Mouse (Mus musculus) G1E (cell line): ENCODE results near the gene Olfr641. TPM values are rescaled to one million over a fixed set of nuclear protein-coding genes. Genes with fewer than 3 reads are reported as not detected.

Source experiments
- ATAC-seq: 2 replicates; pipeline ENCODE4 v1.8.0; 2016; ENCODE audit warnings: mild to moderate bottlenecking; ENCODE audit not compliant: insufficient number of reproducible peaks, poor library complexity, low FRiP score, severe bottlenecking; ENCODE audit errors: extremely low read depth
- DNase-seq: peaks from one replicate; pipeline ENCODE4 v3.0.0; 2012; ENCODE audit warnings: low spot score
- H3K27me3 ChIP-seq: 2 replicates; pipeline ENCODE4 v1.6.1; 2012; ENCODE audit warnings: mild to moderate bottlenecking, low read length, inconsistent platforms; ENCODE audit not compliant: insufficient read depth
- H3K36me3 ChIP-seq: replicated peaks from 2 replicates; pipeline ENCODE3; 2012; ENCODE audit warnings: mild to moderate bottlenecking, inconsistent platforms
- H3K4me1 ChIP-seq: 2 replicates; pipeline ENCODE4 v1.6.1; 2012; ENCODE audit warnings: low read depth, low read length, inconsistent platforms, mixed read lengths; ENCODE audit not compliant: insufficient read depth
- H3K4me3 ChIP-seq: 2 replicates; pipeline ENCODE4 v1.5.1; 2012; ENCODE audit warnings: low read depth, mild to moderate bottlenecking, inconsistent platforms, low read length, moderate library complexity, mixed read lengths
- H3K9me3 ChIP-seq: replicated peaks from 2 replicates; pipeline ENCODE4 v1.6.1; 2012; ENCODE audit warnings: inconsistent platforms
- CTCF ChIP-seq: IDR thresholded peaks from 2 replicates; pipeline ENCODE4 v1.5.1; 2012; ENCODE audit warnings: low read depth, low read length, inconsistent platforms, mixed read lengths
- GATA1 ChIP-seq: IDR thresholded peaks from 2 replicates; pipeline ENCODE4 v1.6.1; 2012; ENCODE audit warnings: borderline replicate concordance, low read length, inconsistent platforms, mixed read lengths
- GATA2 ChIP-seq: IDR thresholded peaks from 2 replicates; pipeline ENCODE4 v1.6.1; 2012; ENCODE audit warnings: low read depth, low read length, inconsistent platforms, borderline replicate concordance
- POLR2AphosphoS5 ChIP-seq: IDR thresholded peaks from 2 replicates; pipeline ENCODE4 v1.6.1; 2012; ENCODE audit warnings: low read depth, low read length, inconsistent platforms; ENCODE audit not compliant: insufficient replicate concordance
- TAL1 ChIP-seq: conservative IDR thresholded peaks from 2 replicates; pipeline ENCODE4 v1.6.1; 2012; ENCODE audit warnings: low read depth, low read length, inconsistent platforms, mixed read lengths
- polyA plus RNA-seq: library from polyadenylated mRNA; stranded (reverse); fragments of >175 nt; gene quantifications from 2 replicates; pipeline ENCODE4 v1.2.3, GENCODE M21; 2012
- total RNA-seq, 2 experiments: library from RNA; stranded (forward) in 1 of 2; stranded (reverse) in 1 of 2; fragments of 200-1000 nt in 1 of 2; fragments of >200 nt in 1 of 2; fragmentation: Nextera tagmentation in 1 of 2; gene quantifications; 2 replicates each; pipeline ENCODE4 v1.2.3; 2014 to 2017

Gene Olfr641
- total and polyA plus RNA-seq, 3 experiments = not detected

- Histone ChIP-seq H3K27me3 (peaks cover 2% of the 10 kb centered on the region; the same call in 1 of the 2 replicates), H3K9me3 (no peaks in the 10 kb centered on the region), H3K36me3 (no peaks in the 10 kb centered on the region), H3K4me1 (no peaks in the 10 kb centered on the region), H3K4me3 (no peak overlapping the region)
- ATAC-seq (no peak), DNase-seq (no peak)
- TF ChIP-seq GATA2 = no peak
- TF ChIP-seq CTCF = no peak
- no peak for TF ChIP-seq POLR2AphosphoS5
- TF ChIP-seq GATA1 = no peak
- TF ChIP-seq TAL1 = no peak
These were observed 8.3 kb upstream of the Olfr641 start for GRCm38 (mm10) chr7:104026978-104027377.

- H3K4me1 ChIP-seq = no peaks in the 10 kb centered on the region
- no peak overlapping the region for H3K4me3 ChIP-seq
- no peaks in the 10 kb centered on the region for H3K36me3 ChIP-seq
- no peak for ATAC-seq
- DNase-seq = no peak
- TF ChIP-seq GATA2 (no peak), CTCF (no peak), GATA1 (no peak)
- 0 out of 2 replicates have a peak, but pooled peaks cover 4% of the 10 kb centered on the region for H3K27me3 ChIP-seq
- H3K9me3 ChIP-seq = no peaks in the 10 kb centered on the region
These were observed 15.5 kb downstream of the Olfr641 start for GRCm38 (mm10) chr7:104050745-104051144.

GRCm38 (mm10) chr7:104052566-104052965, 17.3 kb downstream of the Olfr641 start, which contains the start of gene Olfr642:
Gene Olfr642 (minus strand): TSS chr7:104052666.
- no peak within 1 kb of the TSS for H3K4me3 ChIP-seq
- no peaks in the 10 kb centered on the region for H3K36me3 ChIP-seq
- no peaks in the 10 kb centered on the region for H3K4me1 ChIP-seq
- H3K9me3 ChIP-seq = no peaks in the 10 kb centered on the region
- H3K27me3 ChIP-seq = 0 out of 2 replicates have a peak, but pooled peaks cover 4% of the 10 kb centered on the region
- TF ChIP-seq GATA1 (no peak), TAL1 (no peak), GATA2 (no peak), CTCF (no peak), POLR2AphosphoS5 (no peak)
- DNase-seq (no peak), ATAC-seq (no peak)

DNA sequence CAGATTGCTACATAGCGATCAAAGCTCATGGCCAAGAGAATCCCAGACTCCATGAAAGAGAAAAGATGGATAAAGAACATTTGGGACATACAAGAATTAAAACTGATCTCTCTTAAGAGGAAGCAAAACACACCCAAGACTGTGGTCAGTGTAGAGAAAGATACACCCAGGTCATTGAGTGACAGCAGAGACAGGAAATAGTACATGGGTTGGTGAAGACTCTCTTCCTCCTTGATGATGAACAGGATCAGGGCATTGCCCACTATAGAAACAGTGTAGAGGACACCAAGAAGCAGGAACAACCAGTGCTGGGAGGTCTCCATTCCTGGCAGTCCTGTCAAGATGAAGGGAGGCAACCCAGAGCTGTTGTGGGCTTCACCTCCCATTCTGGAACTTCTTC, 24.0 kb downstream of the Olfr641 start:
- ATAC-seq = no peak
- Histone ChIP-seq H3K4me3 (no peak overlapping the region), H3K9me3 (no peaks in the 10 kb centered on the region), H3K4me1 (no peaks in the 10 kb centered on the region), H3K27me3 (no peaks in the 10 kb centered on the region), H3K36me3 (no peaks in the 10 kb centered on the region)
- DNase-seq = no peak
- TF ChIP-seq TAL1 = no peak
- TF ChIP-seq CTCF = no peak
- no peak for TF ChIP-seq GATA1
- no peak for TF ChIP-seq GATA2
- TF ChIP-seq POLR2AphosphoS5 = no peak

GRCm38 (mm10) chr7:104061345-104061744, 26.1 kb downstream of the Olfr641 start, which contains the start of gene 4930516K23Rik:
Gene 4930516K23Rik (minus strand): TSS chr7:104061445.
- no peaks in the 10 kb centered on the region for H3K9me3 ChIP-seq
- TF ChIP-seq TAL1 (no peak), CTCF (no peak), GATA2 (no peak), GATA1 (no peak), POLR2AphosphoS5 (no peak)
- no peak for ATAC-seq
- H3K4me3 ChIP-seq = no peak within 1 kb of the TSS
- no peaks in the 10 kb centered on the region for H3K36me3 ChIP-seq
- no peaks in the 10 kb centered on the region for H3K27me3 ChIP-seq
- H3K4me1 ChIP-seq = no peaks in the 10 kb centered on the region
- no peak for DNase-seq

GRCm38 (mm10) chr7:104071769-104072168, 36.5 kb downstream of the Olfr641 start, which contains the start of gene Olfr644:
Gene Olfr644 (minus strand): TSS chr7:104071869.
- H3K36me3 ChIP-seq = no peaks in the 10 kb centered on the region
- DNase-seq (no peak), ATAC-seq (no peak)
- no peaks in the 10 kb centered on the region for H3K9me3 ChIP-seq
- no peaks in the 10 kb centered on the region for H3K27me3 ChIP-seq
- H3K4me3 ChIP-seq = no peak within 1 kb of the TSS
- TF ChIP-seq TAL1 = no peak
- no peak for TF ChIP-seq GATA2
- no peak for TF ChIP-seq CTCF
- TF ChIP-seq GATA1 = no peak
- TF ChIP-seq POLR2AphosphoS5 = no peak
- no peaks in the 10 kb centered on the region for H3K4me1 ChIP-seq

DNA sequence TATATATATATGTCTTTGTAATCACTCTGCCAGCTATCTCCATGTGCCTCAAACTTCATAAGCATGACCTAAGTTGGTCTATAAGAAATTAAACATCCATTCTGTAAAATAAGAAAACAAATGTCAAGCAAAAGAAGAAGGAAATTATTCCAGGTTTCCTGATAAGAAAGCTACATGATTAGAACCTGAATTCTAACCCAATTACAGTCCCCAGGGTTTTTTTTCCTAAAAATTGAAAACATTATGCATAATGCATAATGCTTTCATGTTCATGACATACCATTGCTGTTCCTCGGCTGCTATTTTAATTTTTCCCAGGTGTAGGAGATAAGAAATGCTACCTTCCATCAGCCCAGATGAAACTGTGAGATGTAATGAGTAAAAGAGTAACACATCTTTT, 50.1 kb downstream of the Olfr641 start, which contains the start of gene Olfr645:
Olfr645 (minus strand) TSS at position 101 of the 400 bp plus-strand sequence.
- no peaks in the 10 kb centered on the region for H3K9me3 ChIP-seq
- H3K27me3 ChIP-seq = no peaks in the 10 kb centered on the region
- no peaks in the 10 kb centered on the region for H3K36me3 ChIP-seq
- ATAC-seq = no peak
- DNase-seq = no peak
- H3K4me3 ChIP-seq = no peak within 1 kb of the TSS
- H3K4me1 ChIP-seq = no peaks in the 10 kb centered on the region
- TF ChIP-seq GATA1 = no peak
- TF ChIP-seq GATA2 = no peak
- no peak for TF ChIP-seq CTCF
- no peak for TF ChIP-seq POLR2AphosphoS5
- no peak for TF ChIP-seq TAL1

Other genes starting within 250 kb of the Olfr641 start
Only the 20 nearest of the 30 such genes appear.
- not detected in 2 replicates for gene Olfr64, start 141.0 kb upstream of the Olfr641 start, total RNA-seq (2014; fragmentation: Nextera tagmentation)
- 0.05 TPM in 1 of 2 replicates, not detected in the other for gene Olfr64, start 141.0 kb upstream of the Olfr641 start, total RNA-seq (2017)
- gene Olfr64, start 141.0 kb upstream of the Olfr641 start, polyA plus RNA-seq = not detected in 2 replicates
- gene Olfr65, start 132.0 kb upstream of the Olfr641 start, total RNA-seq (2014; fragmentation: Nextera tagmentation) = not detected in 2 replicates
- gene Olfr65, start 132.0 kb upstream of the Olfr641 start, total RNA-seq (2017) = not detected in 2 replicates
- not detected in 2 replicates for gene Olfr65, start 132.0 kb upstream of the Olfr641 start, polyA plus RNA-seq
- not detected in 2 replicates for gene Olfr631, start 106.6 kb upstream of the Olfr641 start, total RNA-seq (2014; fragmentation: Nextera tagmentation)
- gene Olfr631, start 106.6 kb upstream of the Olfr641 start, total RNA-seq (2017) = 0.33 TPM in 1 of 2 replicates, not detected in the other
- gene Olfr631, start 106.6 kb upstream of the Olfr641 start, polyA plus RNA-seq = not detected in 2 replicates
- not detected in 2 replicates for gene Olfr632, start 101.1 kb upstream of the Olfr641 start, total RNA-seq (2014; fragmentation: Nextera tagmentation)
- gene Olfr632, start 101.1 kb upstream of the Olfr641 start, total RNA-seq (2017) = 0.16 TPM in 1 of 2 replicates, not detected in the other
- not detected in 2 replicates for gene Olfr632, start 101.1 kb upstream of the Olfr641 start, polyA plus RNA-seq
- gene Olfr633, start 91.0 kb upstream of the Olfr641 start, total RNA-seq (2014; fragmentation: Nextera tagmentation) = not detected in 2 replicates
- 0.11 and 0.35 TPM in 2 replicates for gene Olfr633, start 91.0 kb upstream of the Olfr641 start, total RNA-seq (2017)
- gene Olfr633, start 91.0 kb upstream of the Olfr641 start, polyA plus RNA-seq = not detected in 2 replicates
- gene Olfr635, start 64.3 kb upstream of the Olfr641 start, total RNA-seq (2014; fragmentation: Nextera tagmentation) = not detected in 2 replicates
- gene Olfr635, start 64.3 kb upstream of the Olfr641 start, total RNA-seq (2017) = 0.12 and 0.33 TPM in 2 replicates
- not detected in 2 replicates for gene Olfr635, start 64.3 kb upstream of the Olfr641 start, polyA plus RNA-seq
- gene Olfr638, start 36.7 kb upstream of the Olfr641 start, total RNA-seq (2014; fragmentation: Nextera tagmentation) = not detected in 2 replicates
- not detected in 2 replicates for gene Olfr638, start 36.7 kb upstream of the Olfr641 start, total RNA-seq (2017)
- not detected in 2 replicates for gene Olfr638, start 36.7 kb upstream of the Olfr641 start, polyA plus RNA-seq
- not detected in 2 replicates for gene Olfr639, start 18.1 kb upstream of the Olfr641 start, total RNA-seq (2014; fragmentation: Nextera tagmentation)
- gene Olfr639, start 18.1 kb upstream of the Olfr641 start, total RNA-seq (2017) = 0.17 and 0.22 TPM in 2 replicates
- not detected in 2 replicates for gene Olfr639, start 18.1 kb upstream of the Olfr641 start, polyA plus RNA-seq
- not detected in 2 replicates for gene Olfr640, start 9.9 kb upstream of the Olfr641 start, total RNA-seq (2014; fragmentation: Nextera tagmentation)
- 0.11 and 0.17 TPM in 2 replicates for gene Olfr640, start 9.9 kb upstream of the Olfr641 start, total RNA-seq (2017)
- not detected in 2 replicates for gene Olfr640, start 9.9 kb upstream of the Olfr641 start, polyA plus RNA-seq
- not detected in 2 replicates for gene Olfr642, start 17.2 kb downstream of the Olfr641 start, total RNA-seq (2014; fragmentation: Nextera tagmentation)
- gene Olfr642, start 17.2 kb downstream of the Olfr641 start, total RNA-seq (2017) = 0.11 and 0.12 TPM in 2 replicates
- gene Olfr642, start 17.2 kb downstream of the Olfr641 start, polyA plus RNA-seq = not detected in 2 replicates
- not detected in 2 replicates for gene 4930516K23Rik, start 26.0 kb downstream of the Olfr641 start, total RNA-seq (2014; fragmentation: Nextera tagmentation)
- 0.05 and 0.23 TPM in 2 replicates for gene 4930516K23Rik, start 26.0 kb downstream of the Olfr641 start, total RNA-seq (2017)
- gene 4930516K23Rik, start 26.0 kb downstream of the Olfr641 start, polyA plus RNA-seq = not detected in 2 replicates
- not detected in 2 replicates for gene Olfr644, start 36.4 kb downstream of the Olfr641 start, total RNA-seq (2014; fragmentation: Nextera tagmentation)
- gene Olfr644, start 36.4 kb downstream of the Olfr641 start, total RNA-seq (2017) = 0.17 and 0.76 TPM in 2 replicates
- gene Olfr644, start 36.4 kb downstream of the Olfr641 start, polyA plus RNA-seq = not detected in 2 replicates
- gene Olfr645, start 50.0 kb downstream of the Olfr641 start, total RNA-seq (2014; fragmentation: Nextera tagmentation) = not detected in 2 replicates
- gene Olfr645, start 50.0 kb downstream of the Olfr641 start, total RNA-seq (2017) = 0.05 and 0.12 TPM in 2 replicates
- not detected in 2 replicates for gene Olfr645, start 50.0 kb downstream of the Olfr641 start, polyA plus RNA-seq
- not detected in 2 replicates for gene Olfr646, start 69.4 kb downstream of the Olfr641 start, total RNA-seq (2014; fragmentation: Nextera tagmentation)
- gene Olfr646, start 69.4 kb downstream of the Olfr641 start, total RNA-seq (2017) = 0.06 and 0.33 TPM in 2 replicates
- not detected in 2 replicates for gene Olfr646, start 69.4 kb downstream of the Olfr641 start, polyA plus RNA-seq
- not detected in 2 replicates for gene Ubqln5, start 94.4 kb downstream of the Olfr641 start, total RNA-seq (2014; fragmentation: Nextera tagmentation)
- gene Ubqln5, start 94.4 kb downstream of the Olfr641 start, total RNA-seq (2017) = not detected in 2 replicates
- gene Ubqln5, start 94.4 kb downstream of the Olfr641 start, polyA plus RNA-seq = not detected in 2 replicates
- gene Olfr643, start 102.0 kb downstream of the Olfr641 start, total RNA-seq (2014; fragmentation: Nextera tagmentation) = not detected in 2 replicates
- not detected in 2 replicates for gene Olfr643, start 102.0 kb downstream of the Olfr641 start, total RNA-seq (2017)
- gene Olfr643, start 102.0 kb downstream of the Olfr641 start, polyA plus RNA-seq = not detected in 2 replicates
- not detected in 2 replicates for gene Ubqln3, start 107.8 kb downstream of the Olfr641 start, total RNA-seq (2014; fragmentation: Nextera tagmentation)
- gene Ubqln3, start 107.8 kb downstream of the Olfr641 start, total RNA-seq (2017) = 0.22 TPM in 1 of 2 replicates, not detected in the other
- not detected in 2 replicates for gene Ubqln3, start 107.8 kb downstream of the Olfr641 start, polyA plus RNA-seq
- gene Ubqlnl, start 115.1 kb downstream of the Olfr641 start, total RNA-seq (2014; fragmentation: Nextera tagmentation) = not detected in 2 replicates
- 0.06 TPM in 1 of 2 replicates, not detected in the other for gene Ubqlnl, start 115.1 kb downstream of the Olfr641 start, total RNA-seq (2017)
- gene Ubqlnl, start 115.1 kb downstream of the Olfr641 start, polyA plus RNA-seq = not detected in 2 replicates
- gene Olfm5, start 129.4 kb downstream of the Olfr641 start, total RNA-seq (2014; fragmentation: Nextera tagmentation) = not detected in 2 replicates
- 0.16 TPM in 1 of 2 replicates, not detected in the other for gene Olfm5, start 129.4 kb downstream of the Olfr641 start, total RNA-seq (2017)
- not detected in 2 replicates for gene Olfm5, start 129.4 kb downstream of the Olfr641 start, polyA plus RNA-seq
- not detected in 2 replicates for gene Olfr648, start 147.9 kb downstream of the Olfr641 start, total RNA-seq (2014; fragmentation: Nextera tagmentation)
- 0.22 and 0.23 TPM in 2 replicates for gene Olfr648, start 147.9 kb downstream of the Olfr641 start, total RNA-seq (2017)
- gene Olfr648, start 147.9 kb downstream of the Olfr641 start, polyA plus RNA-seq = not detected in 2 replicates